Mouse (Mus musculus): Measurements from ENCODE around the gene Bak1. TPM values are rescaled to one million over a fixed set of nuclear protein-coding genes. Genes with fewer than 3 reads are reported as not detected.

The Bak1 gene
- total RNA-seq, 2 experiments from 2014 or later = 27.2 to 31.0 TPM

DNA sequence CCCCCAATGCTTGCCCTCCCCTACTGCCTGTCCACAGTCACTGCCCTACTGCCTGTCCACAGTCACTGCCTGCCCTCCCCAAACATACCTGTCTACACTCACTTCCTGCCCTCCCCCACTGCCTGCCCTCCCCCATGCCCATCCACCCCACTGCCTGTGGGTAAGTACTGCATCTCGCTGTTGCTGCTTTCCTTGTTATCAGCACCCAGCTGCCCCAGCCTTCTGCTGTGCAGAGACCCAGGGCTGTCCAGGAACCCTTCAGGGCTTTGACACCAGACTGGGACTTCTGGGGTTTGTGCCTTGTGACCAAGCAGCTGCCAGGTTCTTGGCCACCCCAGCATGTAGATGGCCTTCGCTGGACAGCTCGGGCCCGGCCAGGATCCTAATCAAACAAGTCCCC lies 5.5 kb downstream of the Bak1 start:
- no peak for DNase-seq (ENCODE audit: low spot score in 2 of 2)

DNA sequence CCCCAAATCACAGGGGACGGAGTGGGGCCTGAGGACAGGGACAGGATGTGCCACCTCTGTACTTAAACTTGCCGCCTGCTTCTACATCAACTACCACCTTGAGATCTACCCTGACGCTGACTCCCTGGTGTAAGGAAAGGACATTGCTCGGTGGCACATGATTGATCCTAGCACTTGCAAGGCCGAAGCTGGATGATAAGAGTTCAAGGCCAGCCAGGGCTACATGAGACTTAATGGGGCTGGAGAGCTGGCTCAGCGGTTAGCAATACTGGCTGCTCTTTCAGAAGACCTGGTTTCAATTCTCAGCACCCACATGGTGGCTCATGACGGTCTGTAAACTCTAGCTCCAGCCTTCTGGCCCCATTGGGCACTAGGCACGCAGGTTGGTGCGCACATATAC lies 7.1 kb downstream of the Bak1 start:
- DNase-seq (ENCODE audit: low spot score in 2 of 2) = no peak

DNA sequence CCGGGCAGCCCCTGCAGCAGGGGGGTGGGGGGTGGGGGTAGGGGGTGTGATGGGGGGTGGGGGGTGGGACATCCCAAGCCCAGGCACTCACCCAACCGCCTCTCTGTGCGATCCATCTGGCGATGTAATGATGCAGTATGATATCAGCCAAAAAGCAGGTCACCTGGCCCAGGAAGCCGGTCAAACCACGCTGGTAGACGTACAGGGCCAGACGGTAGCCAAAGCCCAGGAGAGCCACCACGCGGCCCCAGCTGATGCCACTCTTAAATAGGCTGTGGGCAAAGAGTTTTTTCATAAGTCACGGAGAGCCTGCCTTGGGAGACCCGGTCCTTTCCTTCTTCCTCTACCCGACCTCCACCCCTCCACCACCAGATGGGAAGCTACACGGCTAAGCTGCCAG lies 7.7 kb downstream of the Bak1 start:
- no peak for DNase-seq (ENCODE audit: low spot score in 2 of 2)

DNA sequence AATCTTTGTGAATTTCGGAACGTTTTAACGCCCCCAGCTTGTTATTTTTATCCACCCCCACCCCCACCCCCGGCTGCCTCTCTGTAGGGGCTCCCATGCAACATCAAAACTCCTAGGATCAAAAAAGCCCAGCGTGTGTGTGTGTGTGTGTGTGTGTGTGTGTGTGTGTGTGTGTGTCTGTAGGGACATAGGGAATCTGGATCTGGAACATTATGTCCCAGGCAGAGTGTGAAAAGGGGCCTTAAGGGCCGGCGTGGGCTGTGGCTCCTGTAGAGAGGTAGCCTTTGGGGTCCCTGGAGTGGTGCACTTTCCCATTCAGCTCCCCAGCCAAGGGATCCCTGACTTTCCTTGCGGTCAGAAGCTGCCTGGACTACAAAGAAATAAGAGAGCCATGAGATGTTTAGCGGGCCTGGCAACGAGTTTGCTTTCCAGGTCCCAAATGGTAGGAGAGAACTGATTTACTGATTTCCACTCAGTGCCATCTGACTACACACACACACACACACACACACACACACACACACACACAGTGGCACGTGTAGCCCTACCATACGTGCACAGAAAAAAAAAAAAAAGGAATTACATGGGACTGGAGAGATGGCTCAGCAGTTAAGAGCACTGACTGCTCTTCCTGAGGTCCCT lies 10.1 kb downstream of the Bak1 start:
- DNase-seq (ENCODE audit: low spot score in 2 of 2) = no peak

DNA sequence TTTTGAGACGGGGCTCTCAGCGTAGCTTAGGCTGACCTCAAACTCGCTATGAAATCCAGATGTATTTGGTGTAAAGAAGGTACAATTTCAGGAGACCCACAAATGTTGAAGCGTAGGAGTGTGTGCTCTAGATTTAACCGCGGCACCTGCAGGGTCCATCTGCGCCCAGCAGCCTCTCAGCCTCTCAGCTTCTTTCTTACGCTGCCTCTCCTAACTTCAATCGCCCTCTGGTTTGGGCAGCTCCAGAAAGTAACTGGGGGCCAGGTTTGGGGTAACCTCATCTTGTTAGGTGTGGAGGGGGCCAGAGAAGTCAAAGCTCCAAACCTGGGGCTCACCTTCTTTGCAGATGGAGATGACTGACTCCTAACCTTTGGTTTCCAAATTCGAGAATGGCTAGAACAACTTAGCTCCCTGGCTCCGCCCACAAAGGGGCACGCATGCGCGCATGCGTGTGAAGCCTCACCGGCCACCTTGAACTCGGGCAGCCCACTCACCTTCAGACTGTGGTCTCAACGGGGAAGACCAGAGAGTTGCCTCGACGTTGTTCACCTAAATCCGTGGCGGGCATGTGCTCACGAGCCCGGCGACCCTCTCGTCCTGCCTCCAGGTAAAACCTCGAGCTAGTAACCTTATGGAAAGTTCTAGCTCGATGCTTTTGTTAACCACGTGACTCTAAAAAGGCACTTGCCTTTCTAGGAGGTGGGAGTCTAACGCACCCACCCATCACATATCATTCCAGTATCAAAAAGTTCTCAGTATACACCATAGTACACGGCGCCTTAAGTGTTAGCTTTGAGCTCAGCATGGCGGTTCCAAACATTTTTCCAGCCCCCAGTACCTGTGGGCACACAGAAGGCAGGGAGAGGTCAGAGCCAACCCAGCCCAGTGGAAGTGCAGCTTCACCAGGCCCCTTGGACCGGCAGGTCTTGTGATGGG lies 11.0 kb downstream of the Bak1 start:
- DNase-seq (ENCODE audit: low spot score in 2 of 2) = peak; percentile 86 to 90

DNA sequence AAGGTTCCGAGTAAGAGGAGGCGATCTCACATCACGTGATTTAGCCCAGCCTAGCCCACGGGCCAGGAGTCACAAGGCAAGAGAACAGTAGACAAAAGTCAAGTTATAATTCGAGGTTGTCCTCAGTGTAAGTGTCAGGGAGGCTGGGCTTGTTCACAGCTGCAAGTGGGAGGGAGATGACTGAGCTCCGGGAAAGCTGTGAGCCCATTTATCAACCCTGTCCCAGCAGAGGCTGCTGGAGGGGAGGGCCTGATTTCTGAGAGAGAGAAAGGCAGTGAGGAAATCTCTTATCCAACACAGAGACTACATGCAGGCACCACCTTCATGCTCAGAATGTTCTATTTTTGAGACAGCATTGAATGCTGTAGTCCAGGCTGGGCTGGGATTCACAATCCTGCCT lies 15.9 kb downstream of the Bak1 start:
- no peak for DNase-seq (ENCODE audit: low spot score in 2 of 2)

DNA sequence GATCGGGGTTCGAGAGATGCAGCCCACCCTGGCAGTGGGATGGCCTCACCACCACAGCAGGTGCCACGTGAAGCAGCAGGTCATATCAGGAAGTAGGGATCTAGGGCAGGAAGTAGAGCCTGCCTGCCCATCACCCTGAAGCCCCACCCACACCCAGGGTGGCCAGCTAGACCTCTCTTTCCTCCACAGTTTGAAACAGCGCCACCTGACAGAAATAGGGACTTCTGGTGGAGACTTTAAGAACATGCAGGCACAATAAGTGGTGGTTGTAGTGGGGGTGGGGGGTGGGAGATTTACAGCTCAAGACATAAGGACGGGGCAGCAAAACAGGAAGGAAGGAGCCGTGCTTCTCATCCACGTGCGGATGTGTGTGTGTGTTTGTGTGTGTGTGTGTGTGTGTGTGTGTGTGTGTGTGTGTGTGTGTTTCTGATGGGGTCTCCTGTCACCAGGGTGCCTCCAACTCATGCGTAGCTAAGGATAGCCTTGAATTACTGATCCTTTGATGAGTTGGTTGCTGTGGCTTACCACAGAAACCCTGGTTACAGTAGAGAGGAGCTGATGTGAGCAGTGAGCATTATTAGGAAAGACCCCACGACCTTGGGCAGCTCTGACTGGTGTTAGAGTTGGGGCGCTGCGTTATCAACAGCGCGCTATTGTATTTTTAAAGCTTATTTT lies 16.7 kb downstream of the Bak1 start:
- no peak for DNase-seq (ENCODE audit: low spot score in 2 of 2)

DNA sequence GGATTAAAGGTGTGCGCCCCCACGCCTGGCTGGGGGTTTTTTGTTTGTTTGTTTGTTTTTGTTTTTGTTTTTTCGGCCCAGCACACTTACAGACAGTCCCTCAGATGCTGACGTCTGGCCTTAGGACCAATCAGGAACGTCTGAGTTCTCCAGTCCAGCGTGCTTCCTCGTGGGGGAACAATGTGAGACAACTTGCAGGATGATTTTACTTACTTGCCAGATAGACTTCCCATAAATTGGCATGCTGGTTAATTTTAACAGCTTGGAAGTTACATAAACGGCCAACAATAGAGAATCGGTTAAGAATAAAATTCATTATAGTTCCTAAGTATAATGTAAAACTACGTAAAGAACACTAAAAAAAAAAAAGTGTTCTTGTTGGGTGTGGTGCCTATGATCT lies 17.6 kb downstream of the Bak1 start:
- no peak for DNase-seq (ENCODE audit: low spot score in 2 of 2)

DNA sequence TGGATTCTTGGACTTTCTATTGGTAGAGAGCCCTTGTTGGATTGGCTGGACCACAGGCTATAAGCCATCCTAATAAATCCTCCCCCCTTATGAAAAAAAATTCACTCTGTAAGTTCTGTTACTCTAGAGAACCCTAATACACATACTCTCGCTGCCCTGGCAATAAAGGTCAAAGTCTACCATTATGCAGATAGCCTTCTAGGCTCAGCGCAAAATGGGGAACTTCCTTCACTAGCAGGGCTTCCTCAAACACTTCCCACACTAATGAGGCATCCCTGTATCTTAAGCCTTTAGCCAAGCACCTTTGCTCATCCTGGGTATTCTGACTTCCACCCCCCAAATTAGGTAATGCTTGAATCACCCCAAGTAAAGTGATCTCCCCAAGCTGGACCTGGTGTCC lies 20.5 kb downstream of the Bak1 start:
- no peak for DNase-seq (ENCODE audit: low spot score in 2 of 2)

DNA sequence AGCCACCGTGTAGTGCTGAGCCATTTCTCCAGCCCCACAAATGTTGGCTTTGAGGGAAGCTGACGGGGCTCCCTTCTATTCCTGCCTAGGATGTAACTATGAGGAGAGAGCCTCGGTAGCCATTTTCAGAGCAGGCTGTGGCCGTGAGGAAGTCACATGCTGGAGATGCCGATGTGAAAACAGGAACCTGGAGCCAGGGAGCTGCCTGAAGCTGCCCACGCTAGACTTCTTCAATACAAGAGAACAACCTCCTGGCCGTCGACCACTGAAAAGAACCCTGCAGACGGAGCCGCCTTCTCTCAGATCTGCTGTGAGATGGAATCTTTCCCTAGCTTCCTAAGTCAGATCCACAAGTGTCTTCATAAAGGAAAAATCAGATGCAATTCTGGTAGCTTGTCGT lies 23.2 kb downstream of the Bak1 start:
- DNase-seq (ENCODE audit: low spot score in 2 of 2) = no peak

DNA sequence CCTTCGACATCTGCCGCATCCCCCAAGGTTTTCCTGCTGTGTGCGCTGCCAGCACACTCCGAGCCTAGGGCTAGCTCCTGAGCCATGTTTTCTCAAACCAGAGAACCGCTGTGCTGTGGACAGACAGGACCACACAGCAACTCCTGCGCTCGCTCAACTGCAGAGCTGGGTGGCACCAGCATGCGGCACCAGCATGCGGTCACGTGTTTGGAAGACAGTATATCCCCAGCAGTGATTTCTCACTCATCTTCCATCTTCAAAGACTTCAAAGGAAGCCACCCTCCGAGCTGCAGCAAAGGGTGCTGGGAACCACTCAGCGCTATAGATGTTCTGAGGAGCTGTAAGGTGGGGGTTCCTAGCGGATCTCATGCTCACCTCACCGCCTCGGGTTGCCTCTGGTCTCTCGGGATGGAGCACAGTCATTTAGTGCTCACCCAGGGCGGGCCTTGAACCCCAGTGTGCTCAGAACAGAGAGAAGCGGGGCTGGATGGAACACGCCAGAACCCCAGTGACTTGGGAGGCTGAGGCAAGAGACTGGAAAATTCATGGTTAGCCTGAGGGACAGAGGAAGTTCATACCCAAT lies 23.8 kb downstream of the Bak1 start:
- DNase-seq (ENCODE audit: low spot score in 2 of 2) = no peak

DNA sequence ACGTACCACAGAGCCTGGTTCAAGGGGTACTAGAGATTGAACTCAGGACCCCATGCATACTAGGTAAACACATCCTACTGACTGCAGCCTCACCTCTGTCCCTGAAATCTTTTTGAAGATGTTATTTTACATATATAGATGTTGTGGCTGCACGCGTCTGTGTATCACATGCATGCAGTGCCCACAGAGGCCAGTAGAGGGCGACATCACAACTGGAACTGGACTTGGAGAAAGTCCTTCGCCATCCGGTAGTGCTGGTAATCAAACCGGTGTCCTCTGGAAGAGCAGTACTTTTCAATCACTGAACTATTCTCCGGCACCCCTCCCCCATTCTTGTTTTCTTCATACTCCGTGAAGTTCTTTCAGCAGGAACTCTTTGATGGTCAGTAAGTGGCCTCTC lies 24.4 kb downstream of the Bak1 start:
- peak; percentile 58 to 69 for DNase-seq (ENCODE audit: low spot score in 2 of 2)

DNA sequence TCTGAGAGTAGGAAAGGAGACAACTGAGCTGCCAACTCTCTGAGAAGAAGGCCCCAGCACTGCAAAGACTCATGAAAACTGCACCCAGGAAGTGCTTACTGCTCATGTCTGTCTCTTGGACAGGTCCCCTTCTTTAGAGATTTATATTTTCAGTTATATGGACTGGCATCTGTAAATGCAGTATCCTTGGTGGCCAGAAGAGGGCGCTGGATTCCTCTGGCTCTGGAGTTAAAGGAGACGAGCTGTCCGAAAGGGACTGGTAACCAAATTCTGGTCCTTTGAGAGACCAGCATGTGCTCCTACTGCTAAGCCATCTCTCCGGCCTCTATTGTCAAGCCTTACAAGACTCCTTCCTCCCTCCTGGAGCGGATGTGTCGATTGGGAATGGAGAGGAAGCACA lies 26.9 kb downstream of the Bak1 start:
- DNase-seq (ENCODE audit: low spot score in 2 of 2) = no peak

DNA sequence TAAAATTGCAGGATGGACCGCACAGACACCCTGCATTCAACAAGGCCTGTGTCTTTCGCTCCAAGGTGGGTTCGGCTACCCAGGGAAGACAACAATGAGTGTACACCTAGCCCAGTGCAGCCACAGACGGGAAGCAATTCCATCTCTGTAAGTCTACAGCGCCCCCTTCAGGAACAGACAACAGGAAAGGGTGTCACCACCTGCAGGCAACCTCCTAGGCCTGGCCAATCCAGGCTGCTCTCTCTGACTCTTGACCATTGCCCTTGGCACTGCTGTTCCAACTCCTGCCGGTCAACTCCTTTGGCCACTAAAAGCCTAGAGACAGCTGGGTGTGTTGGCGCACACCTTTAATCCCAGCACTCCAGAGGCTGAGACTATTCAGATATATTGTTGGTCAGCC lies 27.7 kb downstream of the Bak1 start:
- DNase-seq (ENCODE audit: low spot score in 2 of 2) = no peak

DNA sequence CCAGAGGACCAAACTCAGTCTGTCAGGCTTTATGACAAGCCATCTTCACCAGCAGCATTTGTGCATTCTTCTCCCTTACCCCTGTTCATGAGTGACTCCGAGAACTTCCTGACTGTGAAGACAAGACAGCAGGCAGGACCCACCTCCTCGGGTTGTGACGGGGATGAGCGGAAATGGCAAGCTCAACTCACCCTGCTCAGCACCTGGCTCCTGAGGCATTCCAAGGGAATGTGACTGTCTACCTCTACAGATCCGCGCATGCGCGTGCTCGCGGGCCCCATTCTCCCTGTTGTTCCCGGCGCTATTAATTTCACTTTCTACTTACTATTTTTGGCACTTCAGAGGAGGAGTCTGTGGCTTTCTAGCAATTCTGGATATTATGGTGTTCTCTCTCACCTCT lies 28.8 kb downstream of the Bak1 start:
- DNase-seq (ENCODE audit: low spot score in 2 of 2) = no peak

DNA sequence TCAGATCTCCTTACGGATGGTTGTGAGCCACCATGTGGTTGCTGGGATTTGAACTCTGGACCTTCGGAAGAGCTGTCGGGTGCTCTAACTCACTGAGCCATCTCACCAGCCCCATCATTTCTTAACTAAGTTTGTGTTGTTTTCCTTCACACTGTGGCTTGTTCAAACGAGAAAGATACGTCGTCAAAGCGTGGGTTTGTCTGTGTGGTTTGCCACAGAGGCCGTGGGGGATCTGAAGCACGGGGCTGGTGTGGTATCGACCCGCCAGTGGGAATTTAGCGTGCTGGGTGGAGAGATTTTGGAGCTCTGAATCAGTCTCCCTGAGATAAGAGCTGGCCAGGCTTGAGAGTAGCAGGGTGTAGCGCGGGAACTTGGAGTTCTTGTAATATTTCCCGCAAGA lies 30.5 kb downstream of the Bak1 start:
- no peak for DNase-seq (ENCODE audit: low spot score in 2 of 2)

DNA sequence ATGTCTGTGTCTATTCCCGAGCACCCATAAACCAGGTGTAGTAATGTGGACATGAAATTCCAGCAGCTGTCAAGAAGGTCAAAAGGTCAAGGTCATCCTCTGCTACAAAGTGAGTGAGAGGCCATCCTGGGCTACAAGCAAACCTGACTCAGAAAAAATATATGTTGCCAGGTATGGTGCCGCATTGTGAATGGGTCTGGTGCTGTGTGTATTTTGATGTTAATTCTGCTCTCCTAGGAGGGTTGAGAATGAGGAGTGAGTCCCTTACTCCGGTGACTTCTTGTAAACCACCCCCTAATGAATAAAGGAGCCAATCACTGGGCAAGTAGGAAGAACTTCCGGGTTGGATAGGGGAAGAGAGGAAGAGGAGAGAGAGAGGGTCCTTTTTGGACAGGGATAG lies 31.1 kb downstream of the Bak1 start:
- DNase-seq (ENCODE audit: low spot score in 2 of 2) = no peak

DNA sequence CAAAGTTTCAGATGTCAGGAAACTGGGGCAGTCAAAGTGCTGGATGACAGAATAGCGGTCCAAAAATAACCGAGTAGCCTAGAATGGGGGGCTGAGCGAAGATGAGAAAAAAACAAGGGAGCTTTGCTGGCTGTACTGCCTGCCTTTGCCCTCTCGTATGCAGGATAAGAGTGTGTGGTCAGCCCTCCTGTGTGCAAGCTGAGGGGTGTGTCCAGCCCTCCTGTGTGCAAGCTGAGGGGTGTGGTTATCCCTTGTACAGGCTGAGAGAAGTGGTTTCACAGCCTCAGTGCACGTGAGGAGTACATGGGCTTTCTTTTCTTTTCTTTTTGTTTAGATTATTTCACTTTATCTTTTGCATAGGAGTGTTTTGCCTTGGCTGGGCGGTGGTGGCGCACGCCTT lies 33.2 kb downstream of the Bak1 start:
- DNase-seq (ENCODE audit: low spot score in 2 of 2) = no peak

DNA sequence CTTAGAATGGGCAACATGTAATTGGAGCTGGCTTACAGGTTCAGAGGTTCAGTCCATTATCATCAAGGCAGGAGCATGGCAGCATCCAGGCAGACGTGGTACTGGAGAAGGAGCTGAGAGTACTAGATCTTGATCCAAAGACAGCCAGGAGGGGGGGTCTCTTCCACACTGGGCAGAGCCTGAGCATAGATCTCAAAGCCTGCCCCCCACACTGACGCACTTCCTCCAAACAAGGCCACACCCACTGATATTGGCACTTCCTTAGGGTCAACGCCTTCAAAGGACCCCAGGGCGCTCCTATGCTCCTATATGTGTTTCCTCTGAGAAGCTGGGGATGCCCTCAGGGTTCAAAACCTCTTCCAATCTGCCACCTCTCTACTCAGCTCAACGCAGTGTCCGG lies 33.8 kb downstream of the Bak1 start:
- no peak for DNase-seq (ENCODE audit: low spot score in 2 of 2)

DNA sequence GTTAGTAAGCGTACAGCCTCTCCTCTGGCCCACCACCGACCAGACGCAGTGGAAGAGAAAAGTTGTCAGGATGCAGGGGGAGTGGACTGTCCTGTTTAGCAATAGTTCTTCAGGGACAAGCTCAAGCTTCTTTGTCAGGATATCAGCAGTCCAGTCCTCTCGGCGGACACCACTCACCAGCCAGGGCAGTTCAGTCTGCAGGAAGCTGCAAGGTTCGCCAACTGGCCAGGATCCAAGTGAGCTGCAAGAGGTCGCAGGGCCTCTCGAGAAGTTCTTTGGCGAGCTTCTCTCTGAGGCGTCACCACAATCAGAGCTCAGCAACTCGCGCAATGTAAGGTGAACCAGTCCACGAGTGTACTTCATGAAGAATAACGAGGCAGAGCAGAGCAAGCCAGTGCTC lies 34.4 kb downstream of the Bak1 start:
- peak in 1 of 2 experiments; percentile 61 for DNase-seq (ENCODE audit: low spot score in 2 of 2)

DNA sequence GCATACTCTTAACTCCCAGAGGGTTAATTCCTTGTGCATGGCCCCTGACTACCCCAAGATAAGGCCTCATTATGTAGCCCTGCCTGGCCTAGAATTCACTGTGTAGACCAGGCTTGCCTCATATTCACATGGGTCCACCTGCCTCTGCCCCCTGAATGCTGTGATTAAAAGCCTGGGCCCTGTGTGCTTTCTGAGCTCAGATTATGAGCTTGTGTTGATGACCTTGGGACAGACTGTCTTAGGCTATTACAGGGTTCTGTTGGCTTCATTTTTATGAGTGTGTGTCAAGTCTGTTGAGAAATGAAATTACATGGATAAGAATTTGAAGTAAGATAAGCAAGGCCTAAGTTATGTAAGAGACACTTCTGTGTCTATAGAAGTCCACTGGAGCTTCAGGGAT lies 38.3 kb downstream of the Bak1 start:
- no peak for DNase-seq (ENCODE audit: low spot score in 2 of 2)

All from adrenal gland, adult 18-20 months (tissue).